Mouse (Mus musculus) cerebellum, adult 9-10 months (tissue): Measurements from ENCODE around the gene Tmem179.
A peak's percentile ranks its signal among the peaks of the same experiment; 100 is the strongest.

ENCODE experiments used
- DNase-seq: peaks from one replicate; pipeline ENCODE4 v3.0.0; 2022

The Tmem179 gene

GRCm38 (mm10) chr12:112533758-112534157 lies 17.2 kb upstream of the Tmem179 start:
- no peak for DNase-seq

GRCm38 (mm10) chr12:112518105-112518504 lies 1.6 kb upstream of the Tmem179 start:
- DNase-seq, result no peak

- DNase-seq, result no peak
Measured at GRCm38 (mm10) chr12:112514897-112515296, 1.6 kb downstream of the Tmem179 start.

- DNase-seq, result no peak
Measured at GRCm38 (mm10) chr12:112510733-112511372, 5.7 kb downstream of the Tmem179 start.

- no peak for DNase-seq
Measured at GRCm38 (mm10) chr12:112510365-112510732, 6.2 kb downstream of the Tmem179 start.

GRCm38 (mm10) chr12:112507984-112508383 lies 8.6 kb downstream of the Tmem179 start:
- DNase-seq, result no peak

- no peak for DNase-seq
Measured at GRCm38 (mm10) chr12:112507264-112507663, 9.3 kb downstream of the Tmem179 start.

GRCm38 (mm10) chr12:112506267-112506666 lies 10.3 kb downstream of the Tmem179 start:
- no peak for DNase-seq

GRCm38 (mm10) chr12:112503003-112503771 lies 13.4 kb downstream of the Tmem179 start:
- no peak for DNase-seq

- DNase-seq, result no peak
Measured at GRCm38 (mm10) chr12:112498683-112499082, 17.9 kb downstream of the Tmem179 start.

- no peak for DNase-seq
Measured at GRCm38 (mm10) chr12:112497731-112498130, 18.8 kb downstream of the Tmem179 start.

- no peak for DNase-seq
Measured at GRCm38 (mm10) chr12:112496136-112496535, 20.4 kb downstream of the Tmem179 start.

GRCm38 (mm10) chr12:112490444-112490939 lies 26.1 kb downstream of the Tmem179 start:
- DNase-seq, result no peak

- no peak for DNase-seq
Measured at GRCm38 (mm10) chr12:112489535-112489934, 27.0 kb downstream of the Tmem179 start.

GRCm38 (mm10) chr12:112489134-112489533 lies 27.4 kb downstream of the Tmem179 start, which contains the start of gene A530016L24Rik:
Gene A530016L24Rik (plus strand): TSS chr12:112489448.
- DNase-seq, result no peak

GRCm38 (mm10) chr12:112473777-112474176 lies 42.8 kb downstream of the Tmem179 start:
- peak; percentile 76 for DNase-seq

GRCm38 (mm10) chr12:112470216-112470615 lies 46.3 kb downstream of the Tmem179 start:
- DNase-seq, result no peak

GRCm38 (mm10) chr12:112469393-112469792 lies 47.2 kb downstream of the Tmem179 start:
- DNase-seq, result no peak

- no peak for DNase-seq
Measured at GRCm38 (mm10) chr12:112467387-112467786, 49.2 kb downstream of the Tmem179 start.

GRCm38 (mm10) chr12:112465928-112466327 lies 50.6 kb downstream of the Tmem179 start:
- no peak for DNase-seq

- DNase-seq, result no peak
Measured at GRCm38 (mm10) chr12:112464516-112464915, 52.0 kb downstream of the Tmem179 start.

GRCm38 (mm10) chr12:112463750-112464444 lies 52.6 kb downstream of the Tmem179 start:
- no peak for DNase-seq

GRCm38 (mm10) chr12:112463209-112463608 lies 53.3 kb downstream of the Tmem179 start:
- no peak for DNase-seq

- DNase-seq, result no peak
Measured at GRCm38 (mm10) chr12:112462423-112462822, 54.1 kb downstream of the Tmem179 start.
